Mouse (Mus musculus): ENCODE measurements around the gene Tnrc18.

Gene Tnrc18

DNA sequence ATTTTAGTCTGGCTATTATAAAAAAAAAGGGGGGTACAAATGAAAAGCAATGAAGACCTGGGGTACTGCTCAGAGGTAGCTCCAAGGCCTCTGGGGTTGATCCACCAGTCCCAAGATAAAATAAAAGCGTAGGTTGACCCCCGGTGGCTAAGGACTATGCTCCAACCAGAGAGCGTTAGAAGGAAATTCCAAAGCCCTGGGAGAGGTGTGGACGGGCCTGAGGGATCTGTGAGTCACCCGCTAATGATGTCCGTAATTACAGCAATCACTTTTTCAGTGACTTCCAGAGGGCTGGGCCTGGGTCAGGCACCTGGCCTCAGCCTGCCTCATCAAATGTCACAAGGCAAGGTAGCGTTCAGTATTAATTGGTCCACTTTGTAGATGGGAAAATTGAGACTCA, 9.8 kb downstream of the Tnrc18 start:
- DNase-seq: no peak

DNA sequence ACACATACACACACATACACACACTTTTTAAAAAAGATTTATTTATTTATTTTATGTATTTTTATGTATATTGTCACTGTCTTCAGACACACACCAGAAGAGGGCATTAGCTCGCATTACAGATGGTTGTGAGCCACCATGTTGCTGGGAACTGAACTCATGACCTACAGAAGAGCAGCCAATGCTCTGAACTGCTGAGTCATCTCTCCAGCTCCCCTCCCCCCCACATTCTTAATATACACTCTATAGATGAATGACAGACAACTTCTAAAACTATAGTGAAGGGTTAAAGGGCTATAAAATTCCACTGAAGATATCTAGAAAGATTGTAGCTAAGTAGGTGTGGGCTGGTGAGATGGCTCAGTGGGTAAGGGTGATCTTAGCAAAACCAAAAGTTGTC, 13.7 kb downstream of the Tnrc18 start:
- DNase-seq: no peak

DNA sequence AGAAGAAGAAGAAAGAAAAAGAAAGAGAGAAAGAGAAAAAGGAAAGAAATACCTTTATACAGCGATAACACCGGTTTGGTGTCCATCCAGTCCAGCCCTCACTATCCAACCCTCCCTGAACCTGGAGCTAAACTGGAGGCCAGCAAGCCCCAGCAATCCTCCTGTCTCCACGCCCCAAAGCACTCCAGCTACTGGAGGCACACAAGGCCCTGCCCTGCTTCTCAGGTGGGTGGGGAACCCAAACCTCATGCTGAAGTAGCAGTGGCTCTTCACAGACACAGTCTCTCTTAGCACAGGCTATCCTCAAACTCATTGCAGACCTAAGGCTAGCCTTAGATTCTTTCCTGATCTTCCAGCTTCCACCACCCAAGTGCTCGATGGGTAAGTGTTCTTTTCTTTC, 14.6 kb downstream of the Tnrc18 start:
- DNase-seq: no peak

DNA sequence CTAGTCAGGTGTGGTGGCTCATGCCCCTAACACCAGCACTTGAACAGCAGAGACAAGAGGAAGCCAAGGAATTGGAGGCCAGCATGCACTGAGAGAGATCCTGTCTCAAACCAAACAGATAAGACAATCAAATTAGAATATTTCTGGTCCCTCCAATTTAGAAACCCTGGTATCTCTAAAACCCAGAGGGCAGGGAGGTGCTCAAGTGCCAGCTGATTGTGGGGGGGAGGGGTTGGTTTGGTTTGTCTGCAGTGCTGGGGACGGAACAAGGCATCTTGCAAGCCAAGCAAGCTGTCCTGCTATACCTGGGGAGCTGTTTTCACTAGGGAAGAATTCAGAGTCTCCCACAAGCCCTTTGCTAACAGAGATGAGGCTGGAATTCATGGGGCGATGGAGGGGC, 15.5 kb downstream of the Tnrc18 start:
- DNase-seq: no peak

DNA sequence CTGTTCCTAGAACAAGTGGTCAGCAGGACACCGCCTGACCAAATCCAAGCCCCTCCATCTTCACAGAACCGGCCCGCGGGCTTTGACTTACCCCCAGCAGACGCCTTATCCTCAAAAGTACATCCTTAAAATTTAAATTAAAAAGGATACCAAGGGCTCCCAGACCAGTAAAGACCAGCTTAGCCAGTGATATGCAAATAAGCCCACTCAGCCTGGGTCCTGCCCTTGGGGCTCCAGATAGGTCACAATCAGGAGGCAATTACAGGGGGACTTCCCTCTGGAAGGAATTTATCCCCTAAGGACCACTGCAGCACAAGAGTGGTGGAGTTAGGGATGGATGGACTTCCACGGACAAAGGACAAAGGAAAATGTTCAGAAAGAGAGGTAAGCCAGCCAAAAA, 16.8 kb downstream of the Tnrc18 start:
- no peak for DNase-seq

DNA sequence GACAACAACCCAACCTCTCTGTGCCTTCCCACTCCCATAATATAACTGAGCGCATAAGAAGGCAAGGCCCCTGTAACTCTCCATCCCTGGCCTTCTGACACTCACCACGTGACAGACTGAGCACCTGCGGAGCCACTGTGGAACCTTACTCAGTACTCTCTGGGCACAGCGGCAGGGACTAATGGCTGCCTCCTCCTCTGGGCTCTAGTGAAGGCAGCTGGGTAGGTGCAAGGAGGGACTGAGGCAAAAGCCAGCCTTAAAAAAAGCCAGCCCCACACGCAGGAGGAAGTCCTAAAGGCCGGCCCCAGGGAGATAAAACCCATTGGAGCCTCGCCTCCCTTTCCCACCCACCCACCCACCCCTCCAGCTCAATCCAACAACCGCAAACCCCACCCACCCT, 17.3 kb downstream of the Tnrc18 start:
- no peak for DNase-seq

DNA sequence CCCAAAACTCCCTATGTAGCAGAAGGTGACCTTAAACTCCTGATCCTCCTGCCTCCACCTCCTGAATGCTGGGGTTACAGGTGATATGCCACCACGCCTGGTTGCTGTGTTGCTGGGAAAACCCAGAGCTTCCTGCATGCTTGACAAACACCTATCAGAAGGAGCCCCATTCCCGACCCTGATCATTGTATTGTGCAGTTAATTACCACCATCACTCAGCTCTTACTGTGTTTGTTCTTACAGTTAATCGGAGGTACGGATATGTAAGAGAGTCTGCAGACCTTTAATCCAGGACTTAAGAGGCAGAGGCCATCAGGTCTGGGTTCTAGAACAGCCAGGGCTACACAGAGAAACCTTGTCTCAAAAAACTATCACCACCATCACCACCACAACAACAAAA, 18.2 kb downstream of the Tnrc18 start:
- DNase-seq: no peak

DNA sequence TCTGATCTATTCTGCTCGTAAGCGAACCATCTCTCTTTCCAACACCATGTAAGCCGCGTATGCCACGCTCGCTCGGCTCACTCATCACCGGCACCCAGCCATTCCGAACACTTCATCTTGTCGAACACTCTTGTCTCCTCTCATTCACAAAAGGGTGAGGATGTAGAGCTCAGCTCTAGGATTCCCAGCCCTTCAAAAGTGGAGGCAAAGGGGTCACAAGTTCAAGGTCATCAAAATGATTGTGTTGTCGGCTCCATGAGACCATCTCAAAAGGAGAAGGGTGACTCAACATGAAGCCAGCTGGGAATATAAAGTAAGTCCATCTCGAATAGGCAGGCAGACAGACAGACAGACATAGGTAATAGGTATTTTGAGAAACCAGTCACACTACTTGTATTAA, 19.3 kb downstream of the Tnrc18 start:
- DNase-seq: no peak

DNA sequence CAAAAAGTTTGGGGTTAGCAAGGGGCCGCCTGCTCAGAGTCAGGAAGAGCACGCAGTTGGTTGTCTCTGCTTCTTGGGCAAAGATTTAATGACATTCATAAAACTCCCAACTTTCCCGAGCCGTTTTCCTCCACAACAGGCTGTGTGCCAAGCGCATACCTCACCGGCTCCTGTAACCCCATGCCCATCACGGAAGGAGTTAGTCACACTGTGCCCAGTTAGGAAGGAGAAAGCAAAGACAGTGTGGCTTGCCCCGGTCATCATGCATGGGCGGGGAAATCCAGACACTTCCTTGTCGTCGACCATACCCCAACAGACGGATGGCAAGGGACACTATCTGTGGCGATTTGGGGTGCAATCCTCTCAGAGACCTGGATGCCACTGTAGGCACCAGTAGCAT, 19.8 kb downstream of the Tnrc18 start:
- DNase-seq: no peak

DNA sequence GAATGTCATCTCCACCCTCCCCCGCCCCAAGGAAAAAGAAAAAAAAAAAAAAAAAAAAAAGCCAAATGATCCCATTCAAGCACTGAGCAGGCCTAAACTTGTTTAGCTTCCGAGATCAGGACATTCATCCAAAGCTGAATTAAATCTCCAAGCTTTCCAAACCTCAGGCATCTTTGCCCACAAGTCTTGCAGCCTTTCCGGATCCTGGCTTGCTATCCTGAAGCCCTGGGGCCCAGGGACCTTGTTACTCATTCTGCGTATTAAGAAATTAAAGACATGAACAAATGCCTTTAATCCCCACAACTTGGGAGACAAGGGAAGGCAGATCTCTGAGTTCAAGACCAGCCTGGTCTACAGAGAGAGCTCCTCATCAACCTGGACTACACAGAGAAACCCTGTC, 20.5 kb downstream of the Tnrc18 start:
- DNase-seq: no peak

DNA sequence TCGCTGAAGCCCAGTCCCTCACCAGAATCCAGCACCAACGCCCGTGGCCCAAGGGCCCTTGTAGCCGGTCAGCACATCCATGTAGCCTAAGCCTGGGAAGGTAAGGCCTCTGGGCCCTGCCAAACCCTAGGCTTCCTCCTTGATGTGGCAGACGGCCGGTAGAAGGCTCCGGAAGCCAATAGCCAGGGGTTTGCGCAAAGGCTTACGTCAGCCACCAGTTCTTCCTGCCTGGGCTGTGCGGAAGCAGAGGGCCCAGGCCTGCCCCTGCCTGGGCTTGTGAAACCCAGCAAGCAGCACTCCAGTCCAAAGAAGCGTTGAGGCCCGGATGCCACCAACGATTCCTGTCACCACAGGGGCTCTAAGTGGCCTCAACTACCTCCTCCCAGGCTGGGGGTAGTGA, 22.9 kb downstream of the Tnrc18 start:
- peak; percentile 70 to 85 for DNase-seq

DNA sequence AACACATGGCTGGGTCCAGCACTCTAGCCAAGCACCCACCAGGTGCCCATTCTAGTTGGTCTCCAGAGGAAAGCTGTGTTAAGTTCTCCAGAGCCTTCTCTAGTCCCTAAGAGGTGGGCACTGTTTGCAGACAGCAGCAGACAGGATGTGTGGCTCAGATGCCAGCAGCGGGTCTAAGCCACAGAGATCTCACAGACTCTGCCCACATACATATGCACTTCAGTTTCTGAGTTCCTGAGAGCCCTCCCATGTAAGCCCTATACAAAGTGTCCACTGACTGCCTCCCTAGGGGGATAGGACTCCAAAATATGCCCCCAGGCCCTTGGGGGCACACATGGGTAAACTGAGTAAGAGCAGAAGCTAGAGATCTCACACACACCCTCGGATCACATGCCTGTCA, 23.3 kb downstream of the Tnrc18 start:
- peak in 1 of 2 experiments; percentile 71 for DNase-seq

DNA sequence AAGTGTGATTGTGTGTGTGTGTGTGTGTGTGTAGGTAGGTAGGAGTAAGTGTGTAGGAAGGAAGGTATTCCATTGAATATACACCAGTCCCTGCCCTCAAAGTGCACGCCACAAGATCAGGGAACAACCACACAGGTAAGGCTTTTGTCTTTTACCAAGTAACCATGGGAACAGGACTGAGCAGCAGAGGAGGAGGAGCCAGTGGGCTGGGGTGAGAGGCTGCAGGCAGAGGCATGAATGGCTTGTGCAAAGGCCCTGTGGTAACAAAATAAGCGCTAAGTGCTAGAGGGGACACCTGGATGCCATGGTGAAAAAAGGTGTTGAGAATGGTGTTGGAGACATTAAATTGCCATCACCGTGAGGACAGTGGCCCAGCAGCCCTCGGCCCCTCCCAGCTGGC, 24.9 kb downstream of the Tnrc18 start:
- no peak for DNase-seq

DNA sequence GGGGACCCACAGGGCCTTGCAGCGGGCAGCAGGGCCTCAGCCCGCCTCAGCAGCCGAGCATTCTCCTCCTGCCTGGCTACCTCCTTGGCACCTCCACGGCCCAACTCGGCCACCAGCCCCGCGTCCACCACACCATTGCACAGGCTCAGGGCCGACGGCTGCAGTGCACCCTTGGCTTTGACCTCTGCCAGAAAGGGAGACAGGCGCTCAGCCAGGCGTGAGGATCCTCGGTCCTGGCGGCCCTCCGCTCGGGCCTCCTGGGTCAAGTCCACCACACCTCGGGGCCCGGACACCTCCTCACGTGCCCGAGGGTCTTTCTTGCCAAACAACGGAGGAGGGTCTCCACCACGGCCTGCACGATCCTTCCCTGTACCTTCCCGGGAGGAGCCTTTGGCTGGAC, 29.2 kb downstream of the Tnrc18 start:
- DNase-seq: no peak

DNA sequence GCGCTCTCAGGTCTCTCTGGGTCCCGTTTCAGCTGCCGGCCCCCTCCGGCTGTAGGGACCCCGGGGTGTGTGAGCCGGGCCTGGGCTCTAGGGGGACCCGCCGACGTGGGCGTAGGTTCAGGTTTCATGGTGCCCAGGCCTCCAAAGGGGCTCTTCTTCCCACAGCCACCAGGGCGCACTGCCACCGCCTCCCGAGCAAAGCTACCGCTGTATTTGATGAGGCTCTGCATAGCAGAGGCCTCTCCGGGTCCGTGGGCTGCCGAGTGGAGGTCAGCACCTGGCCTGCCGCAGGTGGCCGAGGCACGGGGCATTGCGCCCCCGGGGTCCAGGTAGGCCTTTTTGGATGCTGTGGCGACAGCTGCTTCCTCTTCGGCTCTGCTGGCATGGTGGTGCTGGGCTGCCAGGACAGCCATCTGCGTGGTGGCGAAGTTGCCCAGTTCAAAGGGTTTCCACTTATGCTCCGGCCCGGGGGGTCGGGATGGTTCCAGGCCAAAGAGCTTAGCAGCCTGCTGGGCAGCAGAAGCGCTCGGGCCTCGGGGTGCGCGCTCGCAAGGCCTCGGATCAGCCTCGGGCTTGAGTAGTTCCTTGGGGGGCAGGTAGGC, 30.1 kb downstream of the Tnrc18 start:
- no peak for DNase-seq

DNA sequence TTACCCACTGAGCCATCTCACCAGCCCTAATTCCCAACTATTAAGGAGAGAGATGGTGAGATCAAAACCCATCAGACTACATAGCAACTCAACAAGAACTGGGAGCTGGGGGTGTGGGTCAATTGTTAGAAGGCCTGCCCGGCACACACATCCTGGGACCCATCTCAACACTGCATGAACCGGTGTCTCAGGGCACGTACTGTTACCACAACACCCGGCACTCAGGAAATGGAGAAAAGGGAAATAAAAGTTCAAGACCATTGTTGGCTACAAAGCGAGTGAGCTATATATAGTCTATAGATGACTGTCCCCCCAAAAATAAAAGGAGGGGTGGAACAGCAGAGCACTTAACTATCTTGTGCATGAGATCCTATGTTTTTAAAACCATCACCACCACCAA, 30.8 kb downstream of the Tnrc18 start:
- no peak for DNase-seq

DNA sequence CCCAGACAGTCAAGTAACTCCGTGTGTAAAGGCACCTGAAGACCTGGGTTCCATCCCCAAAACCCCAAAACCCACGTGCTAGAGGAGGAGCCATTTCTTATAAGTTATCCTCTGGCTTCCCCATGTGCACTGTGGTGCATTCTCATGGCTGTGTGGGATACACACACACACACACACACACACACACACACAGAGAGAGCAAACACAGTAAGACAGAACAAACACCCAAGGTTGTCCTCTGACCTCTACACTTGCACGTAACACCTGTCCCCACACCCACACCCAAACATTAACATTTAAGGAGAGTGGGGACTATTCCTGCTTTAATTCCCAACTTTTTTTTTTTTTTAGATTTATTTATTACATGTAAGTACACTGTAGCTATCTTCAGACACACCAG, 31.2 kb downstream of the Tnrc18 start:
- DNase-seq: no peak

DNA sequence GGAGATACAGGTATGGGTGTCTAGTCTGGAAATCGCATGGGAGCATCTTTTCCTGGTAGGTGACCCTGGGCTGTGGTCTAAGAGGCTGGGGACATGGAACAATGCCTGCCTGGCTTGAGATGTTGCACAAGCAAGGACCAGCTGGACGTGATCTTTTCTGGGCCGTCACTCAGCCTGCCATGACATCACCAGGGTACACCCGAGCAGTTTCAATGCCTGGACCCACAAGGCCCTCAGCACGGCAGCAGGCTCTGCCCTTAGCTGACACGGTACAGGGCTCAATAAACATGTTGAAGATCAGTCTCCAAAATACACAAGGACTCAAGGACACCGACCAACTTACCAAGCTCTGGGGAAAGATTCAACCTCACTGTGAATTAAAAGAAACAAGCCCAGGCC, 34.3 kb downstream of the Tnrc18 start:
- no peak for DNase-seq

DNA sequence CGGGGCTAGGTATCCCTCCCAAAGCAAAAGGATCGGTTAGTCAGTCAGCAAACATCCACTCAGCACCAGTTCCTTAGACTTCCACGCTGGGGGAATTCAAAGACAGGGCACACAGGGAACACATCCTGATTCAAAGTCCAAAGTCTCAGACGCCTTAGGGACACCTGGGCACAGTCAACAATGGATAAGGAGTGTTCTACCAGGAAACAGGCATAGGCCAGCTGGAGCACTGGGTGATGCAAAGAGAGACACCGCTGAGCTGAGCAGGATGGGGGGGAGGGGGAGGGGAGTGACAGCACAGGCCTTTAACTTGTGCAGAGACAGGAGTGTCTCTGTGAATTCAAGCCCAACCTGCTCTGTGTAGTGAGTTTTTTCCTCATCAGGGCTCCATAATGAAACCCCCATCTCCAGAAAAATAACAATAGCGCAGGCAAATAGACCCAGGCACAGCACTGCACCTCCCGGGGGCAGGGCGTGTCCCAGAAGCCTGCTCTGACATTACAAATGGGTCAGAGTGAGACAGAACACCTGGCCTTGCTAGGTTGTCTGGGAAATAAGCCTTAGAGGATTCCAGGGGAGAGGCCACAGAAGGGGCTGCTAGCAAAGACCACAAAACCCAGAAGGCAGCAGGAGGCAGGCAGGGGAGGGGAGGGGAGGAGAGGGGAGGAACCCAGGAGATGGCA, 34.9 kb downstream of the Tnrc18 start:
- no peak for DNase-seq

DNA sequence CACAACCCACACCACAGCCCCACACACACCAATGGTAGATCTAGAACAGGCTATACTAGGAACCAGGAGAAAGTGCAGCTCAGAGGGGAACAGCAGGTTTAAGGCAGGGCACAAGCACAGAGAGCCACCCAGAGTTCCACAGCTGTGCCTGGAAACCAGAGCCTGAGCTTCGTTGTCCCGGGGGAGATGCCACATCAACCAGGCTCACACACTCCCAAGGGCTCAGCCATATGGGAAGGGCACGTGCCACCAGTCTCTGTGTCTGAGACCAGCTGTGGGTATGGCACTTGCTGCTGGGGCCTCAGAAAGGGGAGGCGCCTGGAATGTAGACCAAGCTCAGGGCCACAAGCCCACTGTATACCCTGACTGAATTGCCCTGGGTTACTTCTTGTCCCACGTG, 36.9 kb downstream of the Tnrc18 start:
- DNase-seq: no peak

DNA sequence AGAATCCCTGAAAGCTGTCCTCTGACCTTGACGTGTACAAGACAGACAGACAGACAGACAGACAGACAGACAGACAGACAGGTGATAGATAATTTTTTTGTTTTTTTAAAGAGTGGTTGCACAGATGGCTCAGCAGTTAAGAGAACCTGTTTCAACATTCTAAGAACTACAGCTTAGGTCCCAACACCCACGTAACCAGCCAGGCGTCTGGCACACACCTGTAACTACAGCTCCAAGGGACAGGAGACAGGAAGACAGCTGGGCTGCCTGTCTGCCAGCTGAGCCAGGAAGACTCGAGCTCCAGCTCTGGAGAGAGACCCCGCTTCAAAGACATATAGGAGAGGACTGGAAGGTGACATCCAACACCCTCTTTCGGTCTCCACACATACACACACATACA, 38.6 kb downstream of the Tnrc18 start:
- no peak for DNase-seq

DNA sequence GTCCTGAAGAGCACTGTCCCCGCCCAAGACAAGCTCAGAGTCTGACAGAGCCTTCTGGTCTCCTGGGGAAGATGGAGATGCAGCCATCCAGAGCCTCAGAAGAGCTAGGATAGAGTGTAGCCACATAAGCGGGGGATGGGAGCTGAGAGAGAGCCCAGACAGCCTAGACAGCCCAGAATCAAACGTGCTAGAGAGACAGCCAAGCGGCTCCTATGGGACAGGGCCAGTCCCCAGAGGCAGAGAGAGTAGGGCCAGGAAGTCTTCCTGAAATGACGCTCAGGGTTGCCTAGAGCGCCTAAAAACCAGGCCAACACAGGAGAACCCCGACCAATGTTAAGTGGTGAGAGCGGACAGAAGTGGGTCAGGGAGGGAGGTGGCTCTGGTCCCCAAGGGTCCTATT, 39.3 kb downstream of the Tnrc18 start:
- no peak for DNase-seq

DNA sequence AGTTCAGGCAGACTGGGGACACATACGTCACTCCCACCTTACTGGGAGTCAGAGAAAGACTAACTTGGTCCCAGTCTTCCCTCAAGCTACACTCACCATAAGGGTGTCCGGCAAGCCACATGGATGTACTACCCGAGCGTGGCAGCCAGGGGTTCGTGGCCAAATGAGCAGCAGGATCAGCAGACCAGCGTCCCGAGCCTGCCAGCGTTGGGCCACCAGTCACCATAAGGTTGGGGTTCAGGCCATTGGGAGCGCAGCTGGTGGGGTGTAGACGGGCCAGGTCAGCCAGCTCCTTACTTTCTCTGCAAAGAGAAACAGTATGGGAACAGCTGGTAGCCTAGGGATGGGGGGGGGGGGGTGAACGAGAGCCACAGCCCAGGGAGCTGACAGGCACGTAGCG, 41.4 kb downstream of the Tnrc18 start:
- no peak for DNase-seq

DNA sequence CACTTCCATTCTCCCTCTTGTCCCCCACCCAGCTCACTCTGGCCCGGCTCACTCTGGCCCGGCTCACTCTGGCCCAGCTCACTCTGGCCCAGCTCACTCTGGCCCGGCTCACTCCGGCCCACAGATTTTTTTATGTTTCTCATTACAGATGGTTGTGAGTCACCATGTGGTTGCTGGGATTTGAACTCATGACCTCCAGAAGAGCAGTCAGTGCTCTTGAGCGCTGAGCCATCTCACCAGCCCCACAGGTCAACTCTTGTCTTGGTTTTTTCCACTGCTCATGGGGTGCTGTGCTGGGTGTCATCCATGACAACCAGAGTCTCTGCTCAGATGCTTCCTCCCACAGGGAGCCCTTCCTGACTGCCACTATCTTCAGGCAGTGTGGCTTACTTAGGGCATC, 42.7 kb downstream of the Tnrc18 start:
- DNase-seq: no peak

DNA sequence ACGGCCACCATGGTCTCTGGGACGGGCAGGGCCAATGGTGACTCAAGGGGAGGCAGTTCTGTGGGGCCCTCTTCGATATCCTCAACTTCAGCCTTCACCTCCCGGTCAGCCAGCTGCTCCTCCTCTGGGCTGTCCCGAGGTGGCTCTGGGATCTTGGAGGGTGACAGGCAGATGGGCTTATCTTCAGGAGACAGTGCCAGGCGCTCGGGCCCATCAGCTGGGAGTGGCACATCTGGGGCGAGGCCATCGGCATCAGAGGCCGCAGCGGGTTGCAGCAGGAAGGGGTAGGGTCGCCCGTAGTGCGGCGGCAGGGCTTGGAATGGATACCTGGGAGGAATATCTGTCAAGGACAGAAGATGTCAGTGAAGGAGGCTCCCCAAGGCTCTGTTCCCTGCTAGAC, 45.5 kb downstream of the Tnrc18 start:
- no peak for DNase-seq

Measured in thymus, adult 18-20 months (tissue).